Mouse (Mus musculus): ENCODE results near the gene Krt15.

Krt15 gene

GRCm38 (mm10) chr11:100124901-100125300 lies 10.8 kb downstream of the Krt15 start:
- DNase-seq (ENCODE audit: low read depth, low spot score): no peak

GRCm38 (mm10) chr11:100121466-100121865 lies 14.3 kb downstream of the Krt15 start, which contains the start of gene Krt13:
Krt13 (minus strand) TSS chr11:100121566.
- no peak for DNase-seq (ENCODE audit: low read depth, low spot score)

- no peak for DNase-seq (ENCODE audit: low read depth, low spot score)
Observed at GRCm38 (mm10) chr11:100120331-100120730, 15.4 kb downstream of the Krt15 start.

- DNase-seq (ENCODE audit: low read depth, low spot score): no peak
Observed at GRCm38 (mm10) chr11:100113742-100114029, 22.0 kb downstream of the Krt15 start.

- no peak for DNase-seq (ENCODE audit: low read depth, low spot score)
Observed at GRCm38 (mm10) chr11:100112935-100113741, 22.6 kb downstream of the Krt15 start.

GRCm38 (mm10) chr11:100105576-100106122 lies 30.1 kb downstream of the Krt15 start, which contains the start of gene Krt36:
Krt36 (minus strand) TSS chr11:100105626.
- DNase-seq (ENCODE audit: low read depth, low spot score): no peak

GRCm38 (mm10) chr11:100102693-100103429 lies 32.9 kb downstream of the Krt15 start:
- DNase-seq (ENCODE audit: low read depth, low spot score): no peak

GRCm38 (mm10) chr11:100100391-100100790 lies 35.3 kb downstream of the Krt15 start:
- DNase-seq (ENCODE audit: low read depth, low spot score): no peak

GRCm38 (mm10) chr11:100097819-100098218 lies 37.9 kb downstream of the Krt15 start:
- DNase-seq (ENCODE audit: low read depth, low spot score): no peak

- no peak for DNase-seq (ENCODE audit: low read depth, low spot score)
Observed at GRCm38 (mm10) chr11:100096141-100096540, 39.6 kb downstream of the Krt15 start, which contains the start of gene Krt35. Krt35 (minus strand) TSS chr11:100096241.

GRCm38 (mm10) chr11:100088378-100089025 lies 47.2 kb downstream of the Krt15 start:
- DNase-seq (ENCODE audit: low read depth, low spot score): no peak

GRCm38 (mm10) chr11:100087861-100088260 lies 47.9 kb downstream of the Krt15 start, which contains the start of gene Krt32:
Krt32 (minus strand) TSS chr11:100088226.
- DNase-seq (ENCODE audit: low read depth, low spot score): no peak

Data from A20 (cell line).